Mouse (Mus musculus) heart, embryonic 14.5 days (tissue): Measurements from ENCODE around the gene Rrbp1. TPM values are rescaled to one million over a fixed set of nuclear protein-coding genes. Genes with fewer than 3 reads are reported as not detected.
A peak's percentile ranks its signal among the peaks of the same experiment; 100 is the strongest.

Experiments used
- ATAC-seq: fragments of 200-750 bp; cut with Nextera tagmentation; 2 replicates; pipeline ENCODE4 v1.8.0; 2017; ENCODE audit warnings: low read depth, moderate TSS enrichment; ENCODE audit not compliant: insufficient number of reproducible peaks, insufficient read depth, low FRiP score
- H3K27ac ChIP-seq, 2 experiments: fragments of 200-500 bp in 1 of 2; fragments of 300-500 bp in 1 of 2; sonication (generic) in 1 of 2; replicated peaks in 1 of 2; 2 replicates each; pipeline ENCODE4 v1.5.1; 2012 to 2014; ENCODE audit warnings: low read depth in 2 of 2, low read length in 2 of 2, control low read depth in 1 of 2, mild to moderate bottlenecking in 1 of 2, mixed read lengths in 1 of 2; ENCODE audit not compliant: control insufficient read depth in 1 of 2, insufficient read depth in 1 of 2
- H3K27me3 ChIP-seq: fragments of 300-500 bp; sonication (generic); 2 replicates; pipeline ENCODE4 v1.6.1; 2014; ENCODE audit warnings: mild to moderate bottlenecking, low read length, control low read depth; ENCODE audit not compliant: control insufficient read depth, insufficient read depth
- H3K36me3 ChIP-seq: fragments of 300-500 bp; sonication (generic); 2 replicates; pipeline ENCODE4 v1.6.1; 2014; ENCODE audit warnings: mild to moderate bottlenecking, control low read depth, low read length, mixed read lengths; ENCODE audit not compliant: control insufficient read depth, insufficient read depth
- H3K4me1 ChIP-seq, 2 experiments: fragments of 200-500 bp in 1 of 2; fragments of 300-500 bp in 1 of 2; sonication (generic) in 1 of 2; 2 replicates each; pipeline ENCODE4 v1.6.1; 2012 to 2014; ENCODE audit warnings: low read length in 2 of 2, control low read depth in 1 of 2, mixed read lengths in 1 of 2; ENCODE audit not compliant: control insufficient read depth in 2 of 2, insufficient read depth in 2 of 2
- H3K4me2 ChIP-seq: fragments of 300-500 bp; sonication (generic); 2 replicates; pipeline ENCODE4 v1.6.1; 2014; ENCODE audit warnings: mild to moderate bottlenecking, low read length
- H3K4me3 ChIP-seq, 2 experiments: fragments of 200-500 bp in 1 of 2; fragments of 300-500 bp in 1 of 2; sonication (generic) in 1 of 2; 2 replicates each; pipeline ENCODE4 v1.5.1; 2012 to 2014; ENCODE audit warnings: low read length in 2 of 2, mild to moderate bottlenecking in 2 of 2, control low read depth in 1 of 2, low read depth in 1 of 2, moderate library complexity in 1 of 2; ENCODE audit not compliant: control insufficient read depth in 1 of 2, insufficient read depth in 1 of 2
- H3K9ac ChIP-seq: fragments of 300-500 bp; sonication (generic); 2 replicates; pipeline ENCODE4 v1.6.1; 2014; ENCODE audit warnings: mild to moderate bottlenecking, low read length
- H3K9me3 ChIP-seq: fragments of 300-500 bp; sonication (generic); 2 replicates; pipeline ENCODE4 v1.6.1; 2016; ENCODE audit warnings: low read length, control low read depth; ENCODE audit not compliant: control insufficient read depth
- WGBS: fragments of 180-500 bp; shearing (Covaris S2); extraction: QIAGEN DNeasy Blood & Tissue Kit; methylation state at CpG from one replicate; pipeline ENCODE4 v1.1.7; 2014; 5-methylcytosine and 5-hydroxymethylcytosine counted together
- polyA plus RNA-seq: library from polyadenylated mRNA; unstranded; fragments of >200 nt; fragmentation: Nextera tagmentation; extraction: Ambion mirVana; gene quantifications from 2 replicates; pipeline ENCODE4 v1.2.1, GENCODE M21; 2014

Rrbp1 gene
- polyA plus RNA-seq, 1 experiment from 2014 or later: 61.8 TPM

DNA sequence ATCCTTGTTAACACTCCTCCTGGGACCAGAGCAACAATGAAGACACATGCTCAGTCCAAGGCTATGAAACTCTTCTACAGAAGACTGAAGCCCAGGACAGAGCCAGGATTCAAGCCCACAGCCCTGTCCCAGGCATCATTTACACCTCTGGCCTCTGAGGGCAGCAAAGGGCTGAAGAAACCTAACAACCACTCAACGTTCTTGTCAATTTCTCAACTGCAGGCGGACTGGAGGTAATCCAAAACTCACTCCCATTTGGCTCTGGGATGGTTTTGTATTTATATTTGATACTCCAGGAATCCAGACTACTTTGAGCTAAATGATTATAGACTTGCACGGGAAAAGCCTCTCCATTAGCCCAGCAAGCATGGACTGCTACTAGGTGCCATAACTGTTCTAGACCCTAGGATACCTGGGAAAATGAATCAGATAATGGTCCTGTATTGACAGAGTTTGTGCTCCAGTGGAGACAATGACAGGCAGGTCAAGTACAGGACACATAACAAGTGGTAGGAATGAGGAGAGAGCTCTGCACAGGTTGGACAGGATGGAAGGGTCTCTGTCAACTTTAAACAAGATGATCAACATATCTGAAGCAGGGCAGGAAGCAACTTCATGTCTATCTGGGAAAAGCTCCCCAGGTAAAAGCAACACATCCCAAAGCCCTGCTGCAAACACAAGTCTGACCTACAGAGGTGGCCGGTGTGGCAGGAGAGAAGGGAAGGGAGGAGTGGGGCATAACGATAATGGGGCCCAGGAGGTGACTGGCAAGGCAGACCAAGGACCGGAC, 5.7 kb downstream of the Rrbp1 start:
- H3K4me2 ChIP-seq: peak overlapping the region; percentile 33
- peaks cover 13 to 59% of the 10 kb centered on the region in 2 experiments for H3K4me1 ChIP-seq
- H3K27ac ChIP-seq: peak overlapping the region; percentile 10 to 26; a peak in 2 of 4 replicates
- no peak overlapping the region for H3K4me3 ChIP-seq
- ATAC-seq: no peak
- H3K36me3 ChIP-seq: peaks cover 17% of the 10 kb centered on the region
- 45% methylated on average over 6 of the region's 6 CpGs for WGBS
- H3K27me3 ChIP-seq: no peaks in the 10 kb centered on the region
- no peaks in the 10 kb centered on the region for H3K9me3 ChIP-seq
- no peak overlapping the region for H3K9ac ChIP-seq

DNA sequence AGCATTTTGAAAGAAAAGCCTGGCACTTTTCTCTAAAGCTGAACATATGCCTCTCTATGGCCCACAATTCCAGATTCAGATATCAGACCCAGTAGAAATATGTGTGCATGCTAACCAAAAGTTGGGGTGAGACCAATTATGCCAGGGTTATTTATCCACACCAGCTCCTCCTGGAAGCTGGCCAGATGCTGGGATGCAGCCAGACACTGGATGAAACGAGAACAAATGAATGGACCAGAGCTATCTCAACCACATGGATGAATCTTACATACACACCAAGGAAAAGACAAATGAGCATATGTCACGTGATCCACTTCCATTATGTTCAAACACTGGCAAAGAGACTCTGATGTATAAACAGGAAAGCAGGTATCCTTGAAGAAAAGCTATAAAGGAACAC, 7.5 kb downstream of the Rrbp1 start:
- no peak overlapping the region for H3K27ac ChIP-seq
- 41% methylated on average over 2 of the region's 2 CpGs for WGBS

DNA sequence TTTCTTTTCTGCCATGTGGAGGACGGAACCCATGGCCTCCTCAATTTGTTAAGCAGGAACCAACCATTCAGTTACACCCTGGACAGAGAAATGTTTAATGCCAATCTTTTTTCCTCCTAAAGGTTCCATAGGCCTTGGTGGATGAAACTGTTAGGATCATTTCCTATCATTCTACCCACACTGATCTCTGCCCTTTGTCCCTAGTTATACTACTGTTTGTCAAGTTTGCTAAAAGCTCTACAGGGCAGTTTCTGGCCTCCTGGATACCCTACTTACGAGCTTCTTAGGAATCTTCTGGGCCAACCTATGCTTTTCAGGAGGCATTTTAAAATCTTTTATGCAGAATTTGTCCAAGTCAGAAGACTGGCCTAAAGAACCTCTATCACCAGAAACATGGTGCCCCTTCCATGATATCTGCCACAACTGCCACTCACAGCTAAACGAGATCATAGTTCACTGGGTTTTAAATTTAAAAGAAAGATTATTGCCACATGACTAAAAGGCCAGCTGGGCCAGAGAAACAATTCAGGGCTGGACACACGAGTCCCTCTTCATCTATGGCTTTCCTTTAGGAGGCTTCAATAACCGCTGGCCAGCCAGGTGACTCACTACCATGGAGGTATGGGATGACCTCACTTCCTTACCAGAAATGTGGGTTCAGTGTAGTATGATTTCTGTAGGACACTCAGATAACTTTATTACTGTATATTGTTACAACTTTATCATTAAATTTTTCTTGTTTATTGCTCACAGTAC, 8.7 kb downstream of the Rrbp1 start:
- Histone ChIP-seq H3K27me3 (no peaks in the 10 kb centered on the region), H3K4me3 (no peak overlapping the region), H3K9ac (no peak overlapping the region), H3K4me2 (no peak overlapping the region), H3K9me3 (no peaks in the 10 kb centered on the region), H3K4me1 (peaks cover 10 to 48% of the 10 kb centered on the region in 2 experiments), H3K36me3 (peaks cover 10% of the 10 kb centered on the region; the same call in 1 of the 2 replicates), H3K27ac (no peak overlapping the region)
- ATAC-seq: no peak
- WGBS: 82% methylated on average over 5 of the region's 5 CpGs

More for the DNA sequence above, 7.5 kb downstream of the Rrbp1 start:
- Histone ChIP-seq H3K9ac (no peak overlapping the region), H3K4me3 (no peak overlapping the region), H3K9me3 (no peaks in the 10 kb centered on the region), H3K36me3 (peaks cover 13% of the 10 kb centered on the region), H3K4me1 (peaks cover 10 to 52% of the 10 kb centered on the region in 2 experiments), H3K27me3 (no peaks in the 10 kb centered on the region), H3K4me2 (no peak overlapping the region)
- no peak for ATAC-seq

DNA sequence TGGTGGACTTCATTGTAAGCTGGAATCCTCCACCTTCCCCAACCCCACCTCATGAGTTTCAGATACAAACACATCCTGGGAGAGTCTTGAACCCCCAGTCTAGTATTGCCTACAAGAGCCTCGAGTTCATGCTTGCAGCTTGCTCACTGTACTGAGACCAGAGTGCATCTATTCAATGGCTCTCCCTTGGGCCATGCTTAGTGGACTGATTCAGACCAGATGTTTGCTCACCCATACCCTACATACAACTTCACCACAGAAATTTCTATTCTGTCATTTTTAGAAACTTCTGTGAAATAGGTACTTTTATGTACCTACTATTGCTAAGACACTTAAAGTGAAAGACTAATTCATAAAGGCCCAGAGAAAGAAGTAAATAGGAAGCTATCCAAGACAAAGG, 18.1 kb downstream of the Rrbp1 start:
- Histone ChIP-seq H3K4me2 (no peak overlapping the region; the same call in 1 of the 2 replicates), H3K27ac (0 out of 4 replicates have a peak overlapping the region, but pooled peaks of 1 of the 2 experiments have one; percentile 25), H3K27me3 (no peaks in the 10 kb centered on the region), H3K9ac (no peak overlapping the region), H3K4me1 (peaks cover 11 to 29% of the 10 kb centered on the region in 2 experiments), H3K4me3 (no peak overlapping the region), H3K9me3 (no peaks in the 10 kb centered on the region), H3K36me3 (peaks cover 10% of the 10 kb centered on the region)
- no peak for ATAC-seq
- 84% methylated on average over 1 of the region's 1 CpGs for WGBS

DNA sequence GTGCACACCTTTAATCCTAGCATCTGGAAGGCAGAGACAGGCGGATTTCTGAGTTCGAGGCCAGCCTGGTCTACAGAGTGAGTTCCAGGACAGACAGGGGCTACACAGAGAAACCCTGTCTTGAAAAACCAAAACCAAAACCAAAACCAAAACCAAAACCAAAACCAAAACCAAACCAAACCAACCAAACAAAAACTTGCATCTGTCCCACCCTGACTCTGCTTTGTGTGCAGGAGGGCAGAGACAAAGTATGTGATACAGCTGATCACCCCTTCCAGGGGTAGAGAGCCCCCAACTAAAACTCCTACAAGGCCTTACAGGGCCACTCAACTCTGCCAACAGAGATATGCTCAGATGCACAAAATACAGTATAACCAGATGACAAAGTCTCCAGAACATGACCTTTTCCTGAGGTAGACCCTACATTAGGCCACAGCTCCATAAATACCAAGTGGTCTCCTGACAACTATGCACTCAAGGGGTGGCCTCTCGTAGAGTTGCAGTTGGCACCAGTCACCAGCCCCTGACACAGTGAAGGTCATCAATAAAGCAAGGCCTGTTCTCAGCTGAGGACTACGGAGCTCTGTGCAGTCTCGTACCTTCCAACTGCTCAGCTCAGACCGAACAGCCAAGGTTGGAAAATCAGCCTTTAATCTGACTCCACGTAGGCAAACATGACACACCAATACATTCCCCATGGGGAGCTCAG, 18.9 kb downstream of the Rrbp1 start:
- Histone ChIP-seq H3K4me2 (no peak overlapping the region), H3K9me3 (no peaks in the 10 kb centered on the region), H3K4me3 (no peak overlapping the region), H3K27me3 (no peaks in the 10 kb centered on the region), H3K9ac (no peak overlapping the region), H3K4me1 (peaks cover 11 to 29% of the 10 kb centered on the region in 2 experiments), H3K27ac (peak overlapping the region in 1 of 2 experiments; percentile 27; a peak in 1 of 4 replicates), H3K36me3 (peaks cover 19% of the 10 kb centered on the region)
- ATAC-seq: no peak
- 73% methylated on average over 7 of the region's 7 CpGs for WGBS

DNA sequence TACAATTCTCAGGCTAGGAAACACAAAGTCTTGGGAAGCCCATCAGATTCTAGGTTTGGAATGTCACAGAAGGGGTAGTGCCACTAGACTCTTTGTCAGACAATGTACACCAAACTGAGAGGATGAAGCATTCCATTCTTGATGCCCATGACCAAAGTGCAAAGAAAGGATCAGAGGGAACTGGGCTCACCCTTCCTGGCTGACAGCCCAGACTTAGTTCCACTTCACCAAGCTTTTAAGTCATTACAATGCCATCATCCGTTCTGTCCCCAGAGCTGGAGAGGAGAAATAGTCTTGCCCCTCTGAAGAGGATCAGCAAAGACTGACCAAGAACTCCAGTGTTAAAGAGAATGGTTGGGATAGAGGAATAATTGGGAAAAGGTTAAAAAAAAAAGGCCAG, 20.1 kb downstream of the Rrbp1 start:
- H3K4me2 ChIP-seq: no peak overlapping the region
- 9% methylated on average over 1 of the region's 1 CpGs for WGBS
- H3K27me3 ChIP-seq: no peaks in the 10 kb centered on the region
- H3K27ac ChIP-seq: peak overlapping the region in 1 of 2 experiments; percentile 37; a peak in 1 of 4 replicates
- H3K9me3 ChIP-seq: no peaks in the 10 kb centered on the region
- H3K4me3 ChIP-seq: no peak overlapping the region
- no peak for ATAC-seq
- peaks cover 11 to 29% of the 10 kb centered on the region in 2 experiments for H3K4me1 ChIP-seq
- H3K36me3 ChIP-seq: peaks cover 26% of the 10 kb centered on the region
- H3K9ac ChIP-seq: no peak overlapping the region

DNA sequence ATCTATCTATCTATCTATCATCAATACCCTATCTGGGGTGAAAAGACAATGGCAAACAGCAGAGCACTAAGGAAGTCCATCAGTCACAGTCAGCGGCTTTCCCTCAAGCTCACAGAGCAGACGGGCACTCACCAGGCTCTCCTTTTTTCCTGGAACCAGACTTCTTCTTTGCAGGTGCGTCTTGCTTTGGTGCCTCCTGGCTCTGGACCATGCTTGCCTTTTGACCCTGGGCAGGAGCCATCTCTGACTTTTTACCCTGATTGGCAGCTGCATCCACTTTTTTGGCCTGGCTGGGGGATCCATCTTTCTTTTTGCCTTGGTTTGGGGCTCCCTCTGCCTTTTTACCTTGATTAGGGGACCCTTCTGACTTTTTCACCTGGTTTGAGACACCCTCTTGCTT, 23.0 kb downstream of the Rrbp1 start:
- no peaks in the 10 kb centered on the region for H3K27me3 ChIP-seq
- no peak for ATAC-seq
- H3K36me3 ChIP-seq: peaks cover 53% of the 10 kb centered on the region
- H3K9me3 ChIP-seq: no peaks in the 10 kb centered on the region
- WGBS: 95% methylated on average over 3 of the region's 3 CpGs
- no peak overlapping the region for H3K27ac ChIP-seq
- H3K9ac ChIP-seq: no peak overlapping the region
- H3K4me2 ChIP-seq: no peak overlapping the region
- H3K4me3 ChIP-seq: no peak overlapping the region
- peaks cover 11 to 26% of the 10 kb centered on the region in 2 experiments for H3K4me1 ChIP-seq
